Mouse (Mus musculus): ENCODE data around the gene Mief2. TPM values are rescaled to one million over a fixed set of nuclear protein-coding genes. Genes with fewer than 3 reads are reported as not detected.
A peak's percentile ranks its signal among the peaks of the same experiment; 100 is the strongest.

Mief2 gene
- polyA plus RNA-seq (2012; fragmentation: generic; extraction: Trizol), result 49.7 TPM

DNA sequence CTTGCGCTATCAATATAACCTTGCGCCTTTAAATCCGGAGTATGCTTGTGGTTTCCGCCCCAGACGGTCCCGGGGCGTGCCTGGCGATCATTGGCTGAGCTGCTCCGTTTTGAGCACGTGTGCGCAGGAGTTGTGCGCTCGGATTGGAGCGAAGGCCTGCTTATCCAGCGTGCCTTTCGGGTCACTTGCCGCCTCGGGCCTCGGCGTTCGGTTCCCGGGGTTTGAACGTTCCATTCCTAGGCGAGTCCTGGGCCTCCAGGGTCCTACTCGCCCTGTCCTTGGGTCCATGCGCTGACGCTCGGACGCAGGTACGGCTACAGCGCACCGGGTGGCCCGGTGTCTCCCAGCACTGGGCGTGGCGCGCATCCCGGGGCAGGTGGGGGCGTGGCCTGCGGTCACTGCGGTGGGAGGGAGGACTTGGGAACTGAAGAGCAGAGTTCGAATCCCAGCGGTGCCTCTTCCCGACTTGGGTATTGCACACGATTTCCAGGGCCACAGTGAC is at the start of gene Mief2:
Gene Mief2, plus strand, starts transcription at position 139 of the 502 bp plus-strand sequence.
- H3K4me2 ChIP-seq (ENCODE audit: low read depth), result peak within 1 kb of the TSS; percentile 100
- peaks cover 7% of the 10 kb centered on the region for H3K36me3 ChIP-seq (ENCODE audit: control insufficient read depth, insufficient read depth)
- peak; percentile 56 for TF ChIP-seq SRF (IDR thresholded peaks at IDR 0.05; ENCODE audit: control insufficient read depth, insufficient read length, low read depth)
- TF ChIP-seq REST (IDR thresholded peaks at IDR 0.05; ENCODE audit: insufficient read depth, insufficient read length), result no peak
- no peak for TF ChIP-seq TCF3 (IDR thresholded peaks at IDR 0.05; ENCODE audit: insufficient read length, low read depth)
- no peak for TF ChIP-seq MAX (IDR thresholded peaks at IDR 0.05; ENCODE audit: low read depth)
- peak; percentile 45 for TF ChIP-seq E2F4 (IDR thresholded peaks at IDR 0.05; ENCODE audit: insufficient read depth)
- peak in 2 of 3 experiments; percentile 45 to 47 for TF ChIP-seq MYOG (IDR thresholded peaks at IDR 0.05; ENCODE audit: control insufficient read depth in 1 of 3, insufficient read depth in 1 of 3, insufficient read length in 2 of 3, low read depth in 2 of 3)
- no peak for TF ChIP-seq MYOD1 (IDR thresholded peaks at IDR 0.05; ENCODE audit: control insufficient read depth in 1 of 3, insufficient read length in 2 of 3, low read depth in 2 of 3)
- TF ChIP-seq POLR2A (IDR thresholded peaks at IDR 0.05; ENCODE audit: insufficient read length, low read depth), result peak; percentile 87
- no peak for TF ChIP-seq CEBPB (IDR thresholded peaks at IDR 0.05; ENCODE audit: insufficient read depth, poor library complexity, severe bottlenecking)
- peak; percentile 73 for TF ChIP-seq POLR2AphosphoS2 (IDR thresholded peaks at IDR 0.05; ENCODE audit: insufficient read length, low read depth)
- peak; percentile 98 for TF ChIP-seq USF1 (IDR thresholded peaks at IDR 0.05; ENCODE audit: low read depth)
- TF ChIP-seq TCF12 (IDR thresholded peaks at IDR 0.05; ENCODE audit: insufficient read depth, poor library complexity, severe bottlenecking), result no peak
- peak within 1 kb of the TSS; percentile 74 for H3K4me3 ChIP-seq
- H3K27me3 ChIP-seq (ENCODE audit: control insufficient read depth, insufficient read depth, insufficient read length), result no peaks in the 10 kb centered on the region
- H3ac ChIP-seq (ENCODE audit: control insufficient read depth, insufficient read length), result peak within 1 kb of the TSS; percentile 61
- peaks cover 8% of the 10 kb centered on the region for H3K79me2 ChIP-seq (ENCODE audit: control insufficient read depth, insufficient read depth)

DNA sequence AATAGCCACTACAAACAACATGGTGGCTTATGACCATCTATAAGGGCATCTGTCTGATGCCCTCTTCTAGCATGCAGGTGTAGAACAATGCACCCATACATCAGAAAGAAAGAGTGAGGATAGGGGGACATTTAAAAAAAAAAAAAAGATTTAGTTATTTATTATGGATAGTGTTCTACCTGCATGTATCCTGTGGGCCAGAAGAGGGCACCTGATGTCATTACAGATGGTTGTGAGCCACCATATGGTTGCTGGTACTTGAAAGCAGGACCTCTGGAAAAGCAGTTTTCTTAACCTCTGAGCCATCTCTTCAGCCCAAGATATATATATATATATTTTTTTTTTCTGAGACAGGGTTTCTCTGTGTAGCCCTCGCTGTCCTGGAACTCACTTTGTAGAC is 32.0 kb upstream of the Mief2 start:
- no peaks in the 10 kb centered on the region for H3K36me3 ChIP-seq (ENCODE audit: control insufficient read depth, insufficient read depth)
- no peak for TF ChIP-seq SRF (IDR thresholded peaks at IDR 0.05; ENCODE audit: control insufficient read depth, insufficient read length, low read depth)
- no peak for TF ChIP-seq MYOD1 (IDR thresholded peaks at IDR 0.05; ENCODE audit: control insufficient read depth in 1 of 3, insufficient read length in 2 of 3, low read depth in 2 of 3)
- no peak for TF ChIP-seq TCF3 (IDR thresholded peaks at IDR 0.05; ENCODE audit: insufficient read length, low read depth)
- no peak for TF ChIP-seq REST (IDR thresholded peaks at IDR 0.05; ENCODE audit: insufficient read depth, insufficient read length)
- TF ChIP-seq TCF12 (IDR thresholded peaks at IDR 0.05; ENCODE audit: insufficient read depth, poor library complexity, severe bottlenecking), result no peak
- no peak for TF ChIP-seq POLR2A (IDR thresholded peaks at IDR 0.05; ENCODE audit: insufficient read length, low read depth)
- TF ChIP-seq CEBPB (IDR thresholded peaks at IDR 0.05; ENCODE audit: insufficient read depth, poor library complexity, severe bottlenecking), result no peak
- no peak for TF ChIP-seq POLR2AphosphoS2 (IDR thresholded peaks at IDR 0.05; ENCODE audit: insufficient read length, low read depth)
- TF ChIP-seq MYOG (IDR thresholded peaks at IDR 0.05; ENCODE audit: control insufficient read depth in 1 of 3, insufficient read depth in 1 of 3, insufficient read length in 2 of 3, low read depth in 2 of 3), result no peak
- no peak for TF ChIP-seq E2F4 (IDR thresholded peaks at IDR 0.05; ENCODE audit: insufficient read depth)
- TF ChIP-seq USF1 (IDR thresholded peaks at IDR 0.05; ENCODE audit: low read depth), result no peak
- TF ChIP-seq MAX (IDR thresholded peaks at IDR 0.05; ENCODE audit: low read depth), result no peak
- H3K79me2 ChIP-seq (ENCODE audit: control insufficient read depth, insufficient read depth), result peaks cover 11% of the 10 kb centered on the region
- peaks cover 5% of the 10 kb centered on the region for H3K27me3 ChIP-seq (ENCODE audit: control insufficient read depth, insufficient read depth, insufficient read length)
- no peak overlapping the region for H3ac ChIP-seq (ENCODE audit: control insufficient read depth, insufficient read length)
- H3K4me3 ChIP-seq, result no peak overlapping the region
- no peak overlapping the region for H3K4me2 ChIP-seq (ENCODE audit: low read depth)

DNA sequence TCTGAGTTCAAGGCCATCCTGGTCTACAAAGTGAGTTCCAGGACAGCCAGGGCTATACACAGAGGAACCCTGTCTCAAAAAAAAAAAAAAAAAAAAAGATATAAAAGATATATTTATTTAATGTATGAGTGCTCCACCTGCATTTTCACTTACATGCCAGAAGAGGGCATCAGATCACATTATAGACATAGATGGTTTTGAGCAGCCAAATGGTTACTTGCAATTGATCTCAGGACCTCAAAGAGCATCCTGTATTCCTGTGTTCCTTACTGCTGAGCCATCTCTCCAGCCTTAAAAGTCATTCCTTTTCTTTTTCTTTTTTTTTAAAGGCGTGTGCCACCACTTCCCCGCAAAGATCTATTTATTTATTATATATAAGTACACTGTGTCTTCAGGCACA is 30.6 kb upstream of the Mief2 start:
- Histone ChIP-seq H3K4me2 (ENCODE audit: low read depth) (no peak overlapping the region), H3K4me3 (no peak overlapping the region), H3K79me2 (ENCODE audit: control insufficient read depth, insufficient read depth) (peaks cover 25% of the 10 kb centered on the region), H3K27me3 (ENCODE audit: control insufficient read depth, insufficient read depth, insufficient read length) (peaks cover 5% of the 10 kb centered on the region), H3K36me3 (ENCODE audit: control insufficient read depth, insufficient read depth) (no peaks in the 10 kb centered on the region), H3ac (ENCODE audit: control insufficient read depth, insufficient read length) (no peak overlapping the region)
- TF ChIP-seq MYOD1 (IDR thresholded peaks at IDR 0.05; ENCODE audit: control insufficient read depth in 1 of 3, insufficient read length in 2 of 3, low read depth in 2 of 3) (no peak), TCF3 (IDR thresholded peaks at IDR 0.05; ENCODE audit: insufficient read length, low read depth) (no peak), REST (IDR thresholded peaks at IDR 0.05; ENCODE audit: insufficient read depth, insufficient read length) (no peak), USF1 (IDR thresholded peaks at IDR 0.05; ENCODE audit: low read depth) (no peak), SRF (IDR thresholded peaks at IDR 0.05; ENCODE audit: control insufficient read depth, insufficient read length, low read depth) (no peak), TCF12 (IDR thresholded peaks at IDR 0.05; ENCODE audit: insufficient read depth, poor library complexity, severe bottlenecking) (no peak), POLR2A (IDR thresholded peaks at IDR 0.05; ENCODE audit: insufficient read length, low read depth) (no peak), MAX (IDR thresholded peaks at IDR 0.05; ENCODE audit: low read depth) (no peak), MYOG (IDR thresholded peaks at IDR 0.05; ENCODE audit: control insufficient read depth in 1 of 3, insufficient read depth in 1 of 3, insufficient read length in 2 of 3, low read depth in 2 of 3) (no peak), POLR2AphosphoS2 (IDR thresholded peaks at IDR 0.05; ENCODE audit: insufficient read length, low read depth) (no peak), CEBPB (IDR thresholded peaks at IDR 0.05; ENCODE audit: insufficient read depth, poor library complexity, severe bottlenecking) (no peak), E2F4 (IDR thresholded peaks at IDR 0.05; ENCODE audit: insufficient read depth) (no peak)

DNA sequence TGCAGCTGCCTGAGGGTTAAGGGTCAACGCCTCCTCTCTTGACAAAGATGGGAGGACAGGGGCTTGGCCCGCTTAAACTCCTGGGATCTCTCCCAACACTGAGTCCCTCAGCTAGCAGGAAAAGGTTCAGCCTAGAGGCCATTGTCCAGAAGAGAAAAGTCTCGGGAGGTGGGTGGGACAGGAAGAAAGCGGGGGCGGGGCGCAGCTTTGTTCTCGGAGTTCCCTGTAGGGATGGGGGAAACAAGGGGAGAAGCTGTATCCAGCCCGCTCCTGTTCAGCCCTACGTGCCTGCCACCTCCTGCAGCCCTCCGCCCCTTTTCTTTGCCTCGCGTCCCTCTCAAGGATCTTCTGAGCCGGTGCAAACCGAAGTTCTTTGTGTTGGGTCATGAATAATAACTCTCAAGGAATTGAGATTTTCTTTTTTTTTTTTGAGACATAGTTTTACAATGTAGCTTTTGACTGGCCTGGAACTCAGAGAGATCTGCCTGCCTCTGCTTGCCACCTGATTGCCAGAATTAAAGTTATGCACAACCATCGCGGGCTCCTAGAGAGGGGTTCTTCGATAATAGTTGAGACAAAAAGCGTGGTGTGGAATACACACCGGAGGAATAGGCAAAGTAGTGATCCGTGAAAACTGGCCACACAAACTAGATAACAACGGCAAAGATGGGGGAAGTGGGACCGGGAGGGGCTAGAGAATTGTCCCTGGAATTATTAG is 29.2 kb upstream of the Mief2 start:
- peaks cover 39% of the 10 kb centered on the region for H3K79me2 ChIP-seq (ENCODE audit: control insufficient read depth, insufficient read depth)
- H3ac ChIP-seq (ENCODE audit: control insufficient read depth, insufficient read length), result peak overlapping the region; percentile 55
- H3K4me2 ChIP-seq (ENCODE audit: low read depth), result peak overlapping the region; percentile 95
- TF ChIP-seq TCF12 (IDR thresholded peaks at IDR 0.05; ENCODE audit: insufficient read depth, poor library complexity, severe bottlenecking) (no peak), MYOG (IDR thresholded peaks at IDR 0.05; ENCODE audit: control insufficient read depth in 1 of 3, insufficient read depth in 1 of 3, insufficient read length in 2 of 3, low read depth in 2 of 3) (no peak), REST (IDR thresholded peaks at IDR 0.05; ENCODE audit: insufficient read depth, insufficient read length) (no peak), POLR2AphosphoS2 (IDR thresholded peaks at IDR 0.05; ENCODE audit: insufficient read length, low read depth) (peak; percentile 52), POLR2A (IDR thresholded peaks at IDR 0.05; ENCODE audit: insufficient read length, low read depth) (peak; percentile 56), MAX (IDR thresholded peaks at IDR 0.05; ENCODE audit: low read depth) (no peak), E2F4 (IDR thresholded peaks at IDR 0.05; ENCODE audit: insufficient read depth) (no peak), MYOD1 (IDR thresholded peaks at IDR 0.05; ENCODE audit: control insufficient read depth in 1 of 3, insufficient read length in 2 of 3, low read depth in 2 of 3) (no peak), TCF3 (IDR thresholded peaks at IDR 0.05; ENCODE audit: insufficient read length, low read depth) (no peak), CEBPB (IDR thresholded peaks at IDR 0.05; ENCODE audit: insufficient read depth, poor library complexity, severe bottlenecking) (no peak), SRF (IDR thresholded peaks at IDR 0.05; ENCODE audit: control insufficient read depth, insufficient read length, low read depth) (no peak)
- H3K36me3 ChIP-seq (ENCODE audit: control insufficient read depth, insufficient read depth), result no peaks in the 10 kb centered on the region
- H3K4me3 ChIP-seq, result peak overlapping the region; percentile 55
- H3K27me3 ChIP-seq (ENCODE audit: control insufficient read depth, insufficient read depth, insufficient read length), result peaks cover 5% of the 10 kb centered on the region

Measured in myocyte (in vitro differentiated cells).